In the genomic region with DNA sequence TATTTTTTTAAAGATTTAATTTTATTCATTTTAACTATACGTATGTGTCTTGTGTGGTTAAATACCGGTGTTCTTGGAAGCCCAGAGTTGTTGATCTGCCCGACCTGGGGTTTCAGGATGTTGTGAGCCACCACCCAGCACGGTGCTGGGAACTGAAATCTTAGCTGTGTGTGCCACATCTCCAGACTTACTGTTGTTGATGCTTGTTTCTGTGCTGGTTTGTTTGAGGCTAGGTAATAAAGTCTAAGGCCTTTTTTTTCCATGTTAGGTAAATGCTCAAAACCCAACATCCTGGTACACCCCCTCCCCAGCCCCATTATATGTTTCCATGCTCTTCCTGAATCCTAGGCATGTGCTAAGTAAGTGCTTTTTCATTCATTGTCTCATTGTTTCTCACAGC, we compare ENCODE assay signal across 8 mouse cellular contexts. TPM values are rescaled to one million over a fixed set of nuclear protein-coding genes. Genes with fewer than 3 reads are reported as not detected.
DNase-seq lines count a peak whose midpoint lies in the region; ATAC-seq and TF ChIP-seq lines count a peak whose summit lies in the region.

No protein-coding gene starts in this region.

- peak overlapping the region; percentile 90 for H3K27ac ChIP-seq in left cerebral cortex, adult 2 months
- H3K27ac ChIP-seq in embryonic facial prominence, embryonic 15.5 days (replicated peaks), result peak overlapping the region; percentile 70; the same call in 1 of the 2 replicates
- H3K27ac ChIP-seq in intestine, embryonic 16.5 days (ENCODE audit: low read length), result peak overlapping the region; percentile 69
- H3K27ac ChIP-seq in neural tube, embryonic 11.5 days (ENCODE audit: low read depth, low read length), result peak overlapping the region; percentile 78

- no peaks in the 10 kb centered on the region for H3K36me3 ChIP-seq in embryonic facial prominence, embryonic 15.5 days
- H3K36me3 ChIP-seq in intestine, embryonic 16.5 days (ENCODE audit: control insufficient read depth, insufficient read depth, low read length), result no peaks in the 10 kb centered on the region
- no peaks in the 10 kb centered on the region for H3K36me3 ChIP-seq in neural tube, embryonic 11.5 days (ENCODE audit: control insufficient read depth, insufficient read depth, low read length)

- TF ChIP-seq CTCF in left cerebral cortex, adult 2 months (IDR thresholded peaks at IDR 0.05), result no peak

- H3K9ac ChIP-seq in embryonic facial prominence, embryonic 15.5 days, result no peak overlapping the region
- 0 out of 2 replicates have a peak overlapping the region, but pooled peaks have one; percentile 94 for H3K9ac ChIP-seq in intestine, embryonic 16.5 days (ENCODE audit: low read depth, low read length)
- H3K9ac ChIP-seq in neural tube, embryonic 11.5 days (ENCODE audit: low read length), result no peak overlapping the region; the same call in 1 of the 2 replicates

- no peak for ATAC-seq in embryonic facial prominence, embryonic 15.5 days (ENCODE audit: insufficient number of reproducible peaks, low FRiP score, low TSS enrichment, low read depth)
- no peak; the same call in 1 of the 2 replicates for ATAC-seq in intestine, embryonic 16.5 days
- ATAC-seq in neural tube, embryonic 11.5 days (ENCODE audit: insufficient read depth, low FRiP score, low TSS enrichment), result no peak

- peak overlapping the region; percentile 56; the same call in 1 of the 2 replicates for H3K4me2 ChIP-seq in embryonic facial prominence, embryonic 15.5 days (replicated peaks)
- H3K4me2 ChIP-seq in intestine, embryonic 16.5 days (ENCODE audit: low read depth, low read length), result no peak overlapping the region
- no peak overlapping the region; the same call in 1 of the 2 replicates for H3K4me2 ChIP-seq in neural tube, embryonic 11.5 days (ENCODE audit: low read depth)

- 44% methylated on average over 4 of the region's 4 CpGs for whole genome bisulfite sequencing in embryonic facial prominence, embryonic 15.5 days
- 63% methylated on average over 4 of the region's 4 CpGs for WGBS in intestine, embryonic 16.5 days
- 55% methylated on average over 4 of the region's 4 CpGs for WGBS in neural tube, embryonic 11.5 days

- peaks cover 20% of the 10 kb centered on the region for H3K4me1 ChIP-seq in embryonic facial prominence, embryonic 15.5 days
- peaks cover 13% of the 10 kb centered on the region; the same call in 1 of the 2 replicates for H3K4me1 ChIP-seq in intestine, embryonic 16.5 days (ENCODE audit: control insufficient read depth, insufficient read depth, low read length)
- H3K4me1 ChIP-seq in neural tube, embryonic 11.5 days (ENCODE audit: control insufficient read depth, insufficient read depth, low read length), result peaks cover 6% of the 10 kb centered on the region

- intact Hi-C loops in left cerebral cortex, adult 2 months (cut with DNase I), result no loop called here
- intact Hi-C loops in left cerebral cortex, postnatal 10 days (cut with DNase I), result no loop called here

- H3K9me3 ChIP-seq in embryonic facial prominence, embryonic 15.5 days (replicated peaks), result no peaks in the 10 kb centered on the region
- no peaks in the 10 kb centered on the region for H3K9me3 ChIP-seq in intestine, embryonic 16.5 days (ENCODE audit: control insufficient read depth, low read length)
- no peaks in the 10 kb centered on the region for H3K9me3 ChIP-seq in neural tube, embryonic 11.5 days (ENCODE audit: control insufficient read depth, low read length)

- no peaks in the 10 kb centered on the region for H3K27me3 ChIP-seq in embryonic facial prominence, embryonic 15.5 days
- no peaks in the 10 kb centered on the region for H3K27me3 ChIP-seq in intestine, embryonic 16.5 days (replicated peaks; ENCODE audit: control insufficient read depth, insufficient read depth, low read length)
- no peaks in the 10 kb centered on the region for H3K27me3 ChIP-seq in neural tube, embryonic 11.5 days (ENCODE audit: control insufficient read depth, insufficient read depth, low read length)

- DNase-seq in left cerebral cortex, adult 2 months (ENCODE audit: extremely low spot score in 1 of 2, low spot score in 2 of 2), result no peak
- no peak for DNase-seq in left cerebral cortex, postnatal 10 days (ENCODE audit: extremely low spot score in 1 of 2, low spot score in 2 of 2)
- no peak for DNase-seq in neural tube, embryonic 11.5 days (ENCODE audit: low spot score)
- DNase-seq in adrenal gland, adult 18-20 months (ENCODE audit: low spot score in 2 of 2), result no peak
- no peak for DNase-seq in frontal cortex, postnatal 36 days (ENCODE audit: low spot score in 2 of 2)
- DNase-seq in layer of hippocampus, adult 9-10 months (ENCODE audit: low spot score), result no peak

- no peak overlapping the region for H3K4me3 ChIP-seq in left cerebral cortex, adult 2 months
- H3K4me3 ChIP-seq in embryonic facial prominence, embryonic 15.5 days (replicated peaks), result peak overlapping the region; percentile 88; the same call in 1 of the 2 replicates
- H3K4me3 ChIP-seq in intestine, embryonic 16.5 days (ENCODE audit: low read length), result no peak overlapping the region
- H3K4me3 ChIP-seq in neural tube, embryonic 11.5 days (ENCODE audit: low read depth, low read length), result 0 out of 2 replicates have a peak overlapping the region, but pooled peaks have one; percentile 2

RNA-seq across cellular contexts. Expression of a gene that starts 0.8 kb away (rescaled TPM):
- 10 to 100 TPM; 37.6 to 49.7 TPM for total RNA-seq in left cerebral cortex, adult 2 months (2021)
- 10 to 100 TPM; 27.6 to 29.7 TPM for total RNA-seq in left cerebral cortex, postnatal 10 days (2021)
- 106 and 123 TPM in 2 replicates for polyA plus RNA-seq in embryonic facial prominence, embryonic 15.5 days (2015; fragmentation: Nextera tagmentation; extraction: Ambion mirVana)
- 66.0 and 69.4 TPM in 2 replicates for polyA plus RNA-seq in intestine, embryonic 16.5 days (2015; fragmentation: Nextera tagmentation; extraction: Ambion mirVana)
- polyA plus RNA-seq in neural tube, embryonic 11.5 days (2014; fragmentation: Nextera tagmentation; extraction: Ambion mirVana), result 52.5 and 56.1 TPM in 2 replicates
- 100 to 1,000 TPM in 1 of 2 experiments, 10 to 100 TPM in 1; 82.5 to 154 TPM for total RNA-seq in adrenal gland, adult 18-20 months (2021)

Comparison
In these comparisons a context has a peak if more than half of its experiments do, and no peak if none do; other contexts are left out.
1. H3K4me3 ChIP-seq: peak in embryonic facial prominence, embryonic 15.5 days (single experiment) and neural tube, embryonic 11.5 days (single experiment); none in left cerebral cortex, adult 2 months (single experiment) and intestine, embryonic 16.5 days (single experiment).
2. Peak in every context shown above with its lines, with median percentiles within 50 percentile points of each other: H3K27ac ChIP-seq.